Mouse (Mus musculus) intestine, postnatal 0 days (tissue): ENCODE results near the gene Gm9758. TPM values are rescaled to one million over a fixed set of nuclear protein-coding genes. Genes with fewer than 3 reads are reported as not detected.

Experiments used
- polyA plus RNA-seq: library from polyadenylated mRNA; unstranded; fragments of >200 nt; fragmentation: Nextera tagmentation; extraction: Ambion mirVana; gene quantifications from 2 replicates; pipeline ENCODE4 v1.2.1, GENCODE M21; 2015

The Gm9758 gene
- polyA plus RNA-seq, 1 experiment from 2014 or later, result not detected

Other genes with a start within 250 kb of the Gm9758 start
- not detected in 2 replicates for gene Speer4e, start 23.5 kb upstream of the Gm9758 start, polyA plus RNA-seq
- gene Gm10354, start 64.0 kb upstream of the Gm9758 start, polyA plus RNA-seq, result not detected in 2 replicates
- not detected in 2 replicates for gene Gm17019, start 118.1 kb upstream of the Gm9758 start, polyA plus RNA-seq